Mouse (Mus musculus): ENCODE measurements around the gene Fasn. TPM values are rescaled to one million over a fixed set of nuclear protein-coding genes. Genes with fewer than 3 reads are reported as not detected.
"Not testable (repeated sequence)": the region's sequence is repeated elsewhere in the genome, so short reads cannot be mapped to it uniquely, and the experiment has no call there.

Gene Fasn
- total RNA-seq, 2 experiments from 2014 or later = 23.0 to 23.2 TPM

- intact Hi-C loops (cut with DNase I) = no loop called here
- DNase-seq = no peak
Measured at GRCm38 (mm10) chr11:120768206-120768605, 56.1 kb downstream of the Fasn start.

GRCm38 (mm10) chr11:120767023-120767422, 57.3 kb downstream of the Fasn start:
- intact Hi-C loops (cut with DNase I); DNase-seq: not testable (repeated sequence)

- DNase-seq; intact Hi-C loops (cut with DNase I): not testable (repeated sequence)
Measured at GRCm38 (mm10) chr11:120763121-120763999, 61.0 kb downstream of the Fasn start.

- intact Hi-C loops (cut with DNase I); DNase-seq: not testable (repeated sequence)
Measured at GRCm38 (mm10) chr11:120762672-120763041, 61.7 kb downstream of the Fasn start, which contains the start of gene Hmga1b. TSS of gene Hmga1b (plus strand) at chr11:120762794.

- intact Hi-C loops (cut with DNase I) = no loop called here
- no peak for DNase-seq
Measured at GRCm38 (mm10) chr11:120761811-120762671, 62.3 kb downstream of the Fasn start.

GRCm38 (mm10) chr11:120760236-120760635, 64.1 kb downstream of the Fasn start:
- intact Hi-C loops (cut with DNase I) = no loop called here
- DNase-seq = no peak

Other genes with a start within 250 kb of the Fasn start
- gene Arhgdia, start 242.9 kb downstream of the Fasn start, total RNA-seq (2021) = 100 to 1,000 TPM; 164 to 180 TPM
- gene Alyref, start 226.2 kb downstream of the Fasn start, total RNA-seq (2021) = 10 to 100 TPM; 57.8 to 59.9 TPM
- 10 to 100 TPM; 86.2 to 87.5 TPM for gene Anapc11, start 226.1 kb downstream of the Fasn start, total RNA-seq (2021)
- gene Npb, start 216.1 kb downstream of the Fasn start, total RNA-seq (2021) = not detected
- gene Pcyt2, start 206.6 kb downstream of the Fasn start, total RNA-seq (2021) = 10 to 100 TPM; 47.7 to 49.4 TPM
- gene Sirt7, start 199.3 kb downstream of the Fasn start, total RNA-seq (2021) = 10 to 100 TPM; 10.8 to 12.3 TPM
- gene Mafg, start 190.9 kb downstream of the Fasn start, total RNA-seq (2021) = 10 to 100 TPM; 33.7 to 41.0 TPM
- gene Pycr1, start 180.8 kb downstream of the Fasn start, total RNA-seq (2021) = 1 to 10 TPM; 1.9 to 2.1 TPM
- 10 to 100 TPM; 51.4 to 58.5 TPM for gene Myadml2, start 176.4 kb downstream of the Fasn start, total RNA-seq (2021)
- under 1 TPM in 1 of 2 experiments, not detected in 1; 0.27 TPM for gene Notum, start 163.4 kb downstream of the Fasn start, total RNA-seq (2021)
- gene Aspscr1, start 151.6 kb downstream of the Fasn start, total RNA-seq (2021) = 10 to 100 TPM; 35.0 to 37.9 TPM
- gene Cenpx, start 110.8 kb downstream of the Fasn start, total RNA-seq (2021) = 10 to 100 TPM; 35.4 to 36.4 TPM
- 10 to 100 TPM in 1 of 2 experiments, 1 to 10 TPM in 1; 9.2 to 10.9 TPM for gene Lrrc45, start 110.6 kb downstream of the Fasn start, total RNA-seq (2021)
- gene Rac3, start 103.1 kb downstream of the Fasn start, total RNA-seq (2021) = 1 to 10 TPM; 1.3 to 1.6 TPM
- 1 to 10 TPM; 3.1 to 5.8 TPM for gene Dcxr, start 97.3 kb downstream of the Fasn start, total RNA-seq (2021)
- gene Cbr2, start 92.4 kb downstream of the Fasn start, total RNA-seq (2021) = 10 to 100 TPM; 18.6 to 53.1 TPM
- 10 to 100 TPM; 23.8 to 68.1 TPM for gene Hmga1b, start 61.8 kb downstream of the Fasn start, total RNA-seq (2021)
- 10 to 100 TPM; 11.8 to 12.0 TPM for gene Rfng, start 40.3 kb downstream of the Fasn start, total RNA-seq (2021)
- 10 to 100 TPM; 56.9 to 57.5 TPM for gene Gps1, start 40.3 kb downstream of the Fasn start, total RNA-seq (2021)
- gene Dus1l, start 28.1 kb downstream of the Fasn start, total RNA-seq (2021) = 10 to 100 TPM; 31.2 to 34.1 TPM
- gene Ccdc57, start 108.3 kb upstream of the Fasn start, total RNA-seq (2021) = 1 to 10 TPM; 1.2 to 1.6 TPM
- gene Slc16a3, start 123.9 kb upstream of the Fasn start, total RNA-seq (2021) = 1 to 10 TPM; 1.9 to 2.2 TPM
- 10 to 100 TPM; 70.8 to 73.8 TPM for gene Csnk1d, start 166.8 kb upstream of the Fasn start, total RNA-seq (2021)
- under 1 TPM in 1 of 2 experiments, not detected in 1; 0.29 TPM for gene Cd7, start 214.9 kb upstream of the Fasn start, total RNA-seq (2021)
- not detected for gene Sectm1b, start 239.0 kb upstream of the Fasn start, total RNA-seq (2021)

All from heart, postnatal 14 days (tissue).